8 mouse cellular contexts compared by ENCODE assay signal in the genomic region with DNA sequence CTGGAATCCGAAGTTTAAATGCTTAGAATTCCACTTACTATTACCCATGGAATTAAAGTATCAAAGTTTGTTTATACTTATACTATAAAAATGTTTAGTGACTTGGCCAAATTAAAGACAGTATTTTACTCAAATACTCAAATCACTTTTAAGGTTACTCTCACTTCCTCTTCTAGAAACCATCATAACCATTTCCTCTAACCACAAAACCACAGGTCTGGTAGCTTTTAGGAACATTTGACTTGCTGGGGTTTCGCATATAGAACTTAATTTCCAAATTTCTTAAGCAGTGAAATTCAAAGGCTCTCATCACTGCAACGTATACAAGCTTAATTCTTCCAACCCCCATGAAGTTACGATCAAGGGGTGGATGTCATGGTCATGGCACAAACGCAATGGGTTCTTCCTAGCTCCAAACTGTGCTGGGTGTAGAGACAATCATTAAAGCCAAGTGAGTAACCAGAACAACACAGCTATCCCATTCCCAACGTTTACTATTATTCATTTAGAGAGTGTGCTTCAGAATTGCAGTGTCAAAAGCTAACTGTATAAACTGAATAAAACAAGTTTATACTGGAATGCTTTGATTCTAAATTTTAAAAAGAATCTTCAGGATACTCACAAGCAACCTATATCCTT. TPM values are rescaled to one million over a fixed set of nuclear protein-coding genes. Genes with fewer than 3 reads are reported as not detected.
DNase-seq lines count a peak whose midpoint lies in the region; ATAC-seq lines count a peak whose summit lies in the region.

No protein-coding gene starts in this region.

- H3K27ac ChIP-seq in lung, embryonic 15.5 days: no peak overlapping the region
- no peak overlapping the region for H3K27ac ChIP-seq in forebrain, embryonic 12.5 days
- no peak overlapping the region for H3K27ac ChIP-seq in limb, embryonic 15.5 days
- no peak overlapping the region; the same call in 1 of the 2 replicates for H3K27ac ChIP-seq in stomach, embryonic 15.5 days

- no peak for ATAC-seq in lung, embryonic 15.5 days (ENCODE audit: borderline replicate concordance, extremely low read depth, low FRiP score, low TSS enrichment)
- no peak for ATAC-seq in forebrain, embryonic 12.5 days (ENCODE audit: low FRiP score)
- no peak for ATAC-seq in limb, embryonic 15.5 days (ENCODE audit: insufficient number of reproducible peaks, low FRiP score, low TSS enrichment, low read depth)
- ATAC-seq in stomach, embryonic 15.5 days (ENCODE audit: insufficient read depth, low FRiP score, low read depth): no peak

- H3K9ac ChIP-seq in lung, embryonic 15.5 days: no peak overlapping the region
- H3K9ac ChIP-seq in forebrain, embryonic 12.5 days: peak overlapping the region; percentile 29; the same call in 1 of the 2 replicates
- no peak overlapping the region for H3K9ac ChIP-seq in limb, embryonic 15.5 days
- no peak overlapping the region for H3K9ac ChIP-seq in stomach, embryonic 15.5 days

- H3K4me2 ChIP-seq in lung, embryonic 15.5 days: peak overlapping the region; percentile 69
- H3K4me2 ChIP-seq in forebrain, embryonic 12.5 days: peak overlapping the region; percentile 63
- peak overlapping the region; percentile 40 for H3K4me2 ChIP-seq in limb, embryonic 15.5 days
- H3K4me2 ChIP-seq in stomach, embryonic 15.5 days: peak overlapping the region; percentile 56

- DNase-seq in lung, postnatal 36 days: no peak
- no peak for DNase-seq in ovary, postnatal 10 days (ENCODE audit: low spot score)
- no peak for DNase-seq in cerebellum, adult 11-12 months
- no peak for DNase-seq in right cerebral cortex, adult 2 months (ENCODE audit: low spot score in 2 of 2)

- WGBS in lung, embryonic 15.5 days: 27% methylated on average over 6 of the region's 6 CpGs
- WGBS in forebrain, embryonic 12.5 days: 53% methylated on average over 6 of the region's 6 CpGs
- 29% methylated on average over 6 of the region's 6 CpGs for WGBS in limb, embryonic 15.5 days
- 24% methylated on average over 6 of the region's 6 CpGs for WGBS in stomach, embryonic 15.5 days

- H3K4me1 ChIP-seq in lung, embryonic 15.5 days: peaks cover 20% of the 10 kb centered on the region
- peaks cover 13% of the 10 kb centered on the region for H3K4me1 ChIP-seq in forebrain, embryonic 12.5 days
- peaks cover 9% of the 10 kb centered on the region for H3K4me1 ChIP-seq in limb, embryonic 15.5 days
- H3K4me1 ChIP-seq in stomach, embryonic 15.5 days: peaks cover 11% of the 10 kb centered on the region; the same call in 1 of the 2 replicates

- no peaks in the 10 kb centered on the region for H3K27me3 ChIP-seq in lung, embryonic 15.5 days
- H3K27me3 ChIP-seq in forebrain, embryonic 12.5 days: no peaks in the 10 kb centered on the region
- no peaks in the 10 kb centered on the region for H3K27me3 ChIP-seq in limb, embryonic 15.5 days
- H3K27me3 ChIP-seq in stomach, embryonic 15.5 days (replicated peaks): no peaks in the 10 kb centered on the region

- no peaks in the 10 kb centered on the region for H3K36me3 ChIP-seq in lung, embryonic 15.5 days
- H3K36me3 ChIP-seq in forebrain, embryonic 12.5 days (replicated peaks): no peaks in the 10 kb centered on the region
- no peaks in the 10 kb centered on the region for H3K36me3 ChIP-seq in limb, embryonic 15.5 days
- H3K36me3 ChIP-seq in stomach, embryonic 15.5 days: no peaks in the 10 kb centered on the region

- peak overlapping the region; percentile 98 for H3K4me3 ChIP-seq in lung, embryonic 15.5 days
- H3K4me3 ChIP-seq in forebrain, embryonic 12.5 days (replicated peaks): peak overlapping the region; percentile 89
- H3K4me3 ChIP-seq in limb, embryonic 15.5 days: peak overlapping the region; percentile 25
- peak overlapping the region; percentile 24 for H3K4me3 ChIP-seq in stomach, embryonic 15.5 days (replicated peaks)

- H3K9me3 ChIP-seq in lung, embryonic 15.5 days: no peaks in the 10 kb centered on the region
- H3K9me3 ChIP-seq in forebrain, embryonic 12.5 days: no peaks in the 10 kb centered on the region
- no peaks in the 10 kb centered on the region for H3K9me3 ChIP-seq in limb, embryonic 15.5 days
- no peaks in the 10 kb centered on the region for H3K9me3 ChIP-seq in stomach, embryonic 15.5 days

RNA-seq across cellular contexts. Expression of a gene that starts 1.8 kb away (rescaled TPM):
- polyA plus RNA-seq in lung, embryonic 15.5 days (2015; fragmentation: Nextera tagmentation; extraction: Ambion mirVana): 76.0 and 76.2 TPM in 2 replicates
- 94.5 and 97.9 TPM in 2 replicates for polyA plus RNA-seq in forebrain, embryonic 12.5 days (2016; fragmentation: Nextera tagmentation; extraction: Ambion mirVana)
- 66.3 and 75.7 TPM in 2 replicates for polyA plus RNA-seq in limb, embryonic 15.5 days (2015; fragmentation: Nextera tagmentation; extraction: Ambion mirVana)
- polyA plus RNA-seq in stomach, embryonic 15.5 days (2015; fragmentation: Nextera tagmentation; extraction: Ambion mirVana): 69.8 and 74.4 TPM in 2 replicates

RNA-seq across cellular contexts. Expression of a gene that starts 37.5 kb away (rescaled TPM):
- polyA plus RNA-seq in lung, embryonic 15.5 days (2015; fragmentation: Nextera tagmentation; extraction: Ambion mirVana): 14.7 and 15.5 TPM in 2 replicates
- polyA plus RNA-seq in forebrain, embryonic 12.5 days (2016; fragmentation: Nextera tagmentation; extraction: Ambion mirVana): 18.2 and 18.5 TPM in 2 replicates
- 15.1 and 18.6 TPM in 2 replicates for polyA plus RNA-seq in limb, embryonic 15.5 days (2015; fragmentation: Nextera tagmentation; extraction: Ambion mirVana)
- polyA plus RNA-seq in stomach, embryonic 15.5 days (2015; fragmentation: Nextera tagmentation; extraction: Ambion mirVana): 15.1 and 17.1 TPM in 2 replicates

RNA-seq across cellular contexts. Expression of a gene that starts 37.7 kb away (rescaled TPM):
- polyA plus RNA-seq in lung, embryonic 15.5 days (2015; fragmentation: Nextera tagmentation; extraction: Ambion mirVana): 54.8 and 57.2 TPM in 2 replicates
- polyA plus RNA-seq in forebrain, embryonic 12.5 days (2016; fragmentation: Nextera tagmentation; extraction: Ambion mirVana): 58.1 and 64.6 TPM in 2 replicates
- polyA plus RNA-seq in limb, embryonic 15.5 days (2015; fragmentation: Nextera tagmentation; extraction: Ambion mirVana): 42.1 and 42.2 TPM in 2 replicates
- 40.8 and 41.7 TPM in 2 replicates for polyA plus RNA-seq in stomach, embryonic 15.5 days (2015; fragmentation: Nextera tagmentation; extraction: Ambion mirVana)

Comparison
In these comparisons a context has a peak if more than half of its experiments do, and no peak if none do; other contexts are left out.
1. H3K4me3 ChIP-seq: peak in every context shown above with its lines; median percentile 98 in lung, embryonic 15.5 days; 89 in forebrain, embryonic 12.5 days; 25 in limb, embryonic 15.5 days; 24 in stomach, embryonic 15.5 days.